Mouse (Mus musculus): ENCODE results near the gene Slitrk6.

GRCm38 (mm10) chr14:110739368-110739767, 15.6 kb downstream of the Slitrk6 start:
- no peak for TF ChIP-seq CTCF (IDR thresholded peaks at IDR 0.05; ENCODE audit: extremely low read depth, insufficient read depth, insufficient read length, insufficient replicate concordance)
- TF ChIP-seq POLR2A (IDR thresholded peaks at IDR 0.05; ENCODE audit: low read depth, low read length): no peak

Data from spleen, adult 2 months (tissue).